Mouse (Mus musculus) kidney, postnatal 0 days (tissue): Measurements from ENCODE around the gene Cep128. TPM values are rescaled to one million over a fixed set of nuclear protein-coding genes. Genes with fewer than 3 reads are reported as not detected.
A peak's percentile ranks its signal among the peaks of the same experiment; 100 is the strongest.

Source experiments
- ATAC-seq: fragments of 200-750 bp; cut with Nextera tagmentation; replicated peaks from 2 replicates; pipeline ENCODE4 v1.8.0; 2017; ENCODE audit warnings: low read depth, moderate number of reproducible peaks, moderate TSS enrichment, moderate library complexity; ENCODE audit not compliant: low FRiP score
- DNase-seq: peaks from one replicate; pipeline ENCODE4 v3.0.0-alpha.2; 2016; ENCODE audit warnings: low spot score
- H3K27ac ChIP-seq: fragments of 300-500 bp; sonication (generic); 2 replicates; pipeline ENCODE4 v1.5.1; 2014; ENCODE audit warnings: mild to moderate bottlenecking
- H3K27me3 ChIP-seq: fragments of 300-500 bp; sonication (generic); 2 replicates; pipeline ENCODE4 v1.6.1; 2014; ENCODE audit warnings: low read length, mixed read lengths; ENCODE audit not compliant: insufficient read depth
- H3K36me3 ChIP-seq: fragments of 300-500 bp; sonication (generic); 2 replicates; pipeline ENCODE4 v1.6.1; 2014; ENCODE audit warnings: low read length, mixed read lengths; ENCODE audit not compliant: insufficient read depth
- H3K4me1 ChIP-seq: fragments of 300-500 bp; sonication (generic); replicated peaks from 2 replicates; pipeline ENCODE4 v1.6.1; 2014; ENCODE audit warnings: antibody characterized with exemption, low read length, mixed read lengths; ENCODE audit not compliant: insufficient read depth
- H3K4me2 ChIP-seq: fragments of 300-500 bp; sonication (generic); 2 replicates; pipeline ENCODE4 v1.6.1; 2014; ENCODE audit warnings: mild to moderate bottlenecking, low read length, moderate library complexity, mixed read lengths
- H3K4me3 ChIP-seq: fragments of 300-500 bp; sonication (generic); replicated peaks from 2 replicates; pipeline ENCODE4 v1.5.1; 2014; ENCODE audit warnings: low read depth, low read length
- H3K9ac ChIP-seq: fragments of 300-500 bp; sonication (generic); 2 replicates; pipeline ENCODE4 v1.6.1; 2014; ENCODE audit warnings: low read depth, low read length
- H3K9me3 ChIP-seq: fragments of 300-500 bp; sonication (generic); replicated peaks from 2 replicates; pipeline ENCODE4 v1.6.1; 2016; ENCODE audit warnings: low read length, inconsistent platforms, mixed read lengths
- CTCF ChIP-seq: IDR thresholded peaks from 2 replicates; pipeline ENCODE4 v1.5.1; 2016; ENCODE audit warnings: antibody characterized with exemption, low read depth, mild to moderate bottlenecking, moderate library complexity
- WGBS: fragments of 180-500 bp; shearing (Covaris S2); extraction: QIAGEN DNeasy Blood & Tissue Kit; methylation state at CpG from one replicate; pipeline ENCODE4 v1.1.7; 2014; 5-methylcytosine and 5-hydroxymethylcytosine counted together
- polyA plus RNA-seq: library from polyadenylated mRNA; unstranded; fragments of >200 nt; fragmentation: Nextera tagmentation; extraction: Ambion mirVana; gene quantifications from 2 replicates; pipeline ENCODE4 v1.2.1, GENCODE M21; 2015

The Cep128 gene
- polyA plus RNA-seq, 1 experiment from 2014 or later: 2.9 TPM

GRCm38 (mm10) chr12:91202496-91202895 lies 181.7 kb downstream of the Cep128 start:
- no peak for ATAC-seq
- no peak for DNase-seq
- Histone ChIP-seq H3K36me3 (no peaks in the 10 kb centered on the region), H3K4me2 (no peak overlapping the region), H3K27ac (no peak overlapping the region), H3K4me1 (no peaks in the 10 kb centered on the region), H3K9ac (no peak overlapping the region), H3K27me3 (no peaks in the 10 kb centered on the region), H3K4me3 (no peak overlapping the region), H3K9me3 (no peaks in the 10 kb centered on the region)
- no peak for TF ChIP-seq CTCF
- WGBS: 89% methylated on average over 1 of the region's 1 CpGs

GRCm38 (mm10) chr12:91189111-91189510 lies 195.1 kb downstream of the Cep128 start:
- 44% methylated on average over 4 of the region's 4 CpGs for WGBS
- H3K4me3 ChIP-seq: no peak overlapping the region

DNA sequence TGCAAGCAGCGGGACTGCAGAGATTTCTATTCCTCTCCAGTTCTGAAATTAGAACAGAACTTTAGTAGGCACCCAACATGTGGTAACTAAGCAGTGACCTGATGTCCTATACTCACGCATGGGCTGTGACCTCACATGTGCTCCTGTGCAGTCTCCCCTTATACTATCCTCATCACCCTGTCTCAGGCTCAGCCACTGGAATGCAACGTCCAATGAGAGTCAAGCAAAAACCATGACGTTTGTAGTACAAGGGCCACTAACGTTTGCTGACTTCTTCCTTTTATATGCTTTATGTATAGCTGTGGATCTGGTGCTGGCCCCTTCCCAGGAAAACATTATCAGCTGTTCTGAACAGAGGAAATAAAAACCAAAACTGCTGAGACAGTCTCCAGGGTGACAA lies 198.6 kb downstream of the Cep128 start:
- H3K4me2 ChIP-seq: no peak overlapping the region
- no peak overlapping the region for H3K4me3 ChIP-seq
- H3K27ac ChIP-seq: no peak overlapping the region
- no peak overlapping the region for H3K9ac ChIP-seq
- 69% methylated on average over 5 of the region's 5 CpGs for WGBS
- no peak for TF ChIP-seq CTCF
- H3K36me3 ChIP-seq: no peaks in the 10 kb centered on the region
- ATAC-seq (no peak), DNase-seq (no peak)
- H3K27me3 ChIP-seq: no peaks in the 10 kb centered on the region
- no peaks in the 10 kb centered on the region for H3K9me3 ChIP-seq
- no peaks in the 10 kb centered on the region for H3K4me1 ChIP-seq

More at GRCm38 (mm10) chr12:91189111-91189510, 195.1 kb downstream of the Cep128 start:
- no peak overlapping the region for H3K27ac ChIP-seq
- H3K27me3 ChIP-seq: no peaks in the 10 kb centered on the region
- no peak overlapping the region for H3K9ac ChIP-seq
- no peak overlapping the region for H3K4me2 ChIP-seq
- no peaks in the 10 kb centered on the region for H3K9me3 ChIP-seq
- no peaks in the 10 kb centered on the region for H3K36me3 ChIP-seq
- DNase-seq (no peak), ATAC-seq (no peak)
- H3K4me1 ChIP-seq: no peaks in the 10 kb centered on the region
- TF ChIP-seq CTCF: no peak

GRCm38 (mm10) chr12:91184616-91185015 lies 199.6 kb downstream of the Cep128 start:
- H3K27me3 ChIP-seq: no peaks in the 10 kb centered on the region
- no peak overlapping the region for H3K27ac ChIP-seq
- WGBS: 70% methylated on average over 1 of the region's 1 CpGs
- no peaks in the 10 kb centered on the region for H3K4me1 ChIP-seq
- H3K36me3 ChIP-seq: no peaks in the 10 kb centered on the region
- H3K4me3 ChIP-seq: no peak overlapping the region
- DNase-seq: no peak
- no peak for TF ChIP-seq CTCF
- no peak overlapping the region for H3K9ac ChIP-seq
- H3K4me2 ChIP-seq: no peak overlapping the region
- no peak for ATAC-seq
- H3K9me3 ChIP-seq: no peaks in the 10 kb centered on the region

- H3K4me2 ChIP-seq: no peak overlapping the region
- H3K9ac ChIP-seq: no peak overlapping the region
- 77% methylated on average over 2 of the region's 2 CpGs for WGBS
- H3K4me3 ChIP-seq: no peak overlapping the region
- no peaks in the 10 kb centered on the region for H3K4me1 ChIP-seq
- H3K36me3 ChIP-seq: no peaks in the 10 kb centered on the region
- DNase-seq (no peak), ATAC-seq (no peak)
- H3K27me3 ChIP-seq: no peaks in the 10 kb centered on the region
- no peaks in the 10 kb centered on the region for H3K9me3 ChIP-seq
- no peak for TF ChIP-seq CTCF
- no peak overlapping the region for H3K27ac ChIP-seq
Observed at GRCm38 (mm10) chr12:91183928-91184327, 200.3 kb downstream of the Cep128 start.

GRCm38 (mm10) chr12:91183304-91183855 lies 200.8 kb downstream of the Cep128 start:
- ATAC-seq: no peak
- Histone ChIP-seq H3K9me3 (no peaks in the 10 kb centered on the region), H3K4me3 (no peak overlapping the region), H3K4me2 (no peak overlapping the region), H3K27ac (no peak overlapping the region), H3K4me1 (no peaks in the 10 kb centered on the region), H3K27me3 (no peaks in the 10 kb centered on the region), H3K36me3 (no peaks in the 10 kb centered on the region), H3K9ac (no peak overlapping the region)
- no peak for DNase-seq
- TF ChIP-seq CTCF: no peak
- WGBS: 89% methylated on average over 4 of the region's 4 CpGs

GRCm38 (mm10) chr12:91176808-91177526 lies 207.2 kb downstream of the Cep128 start:
- H3K4me1 ChIP-seq: no peaks in the 10 kb centered on the region
- no peak overlapping the region for H3K4me3 ChIP-seq
- TF ChIP-seq CTCF: no peak
- ATAC-seq (no peak), DNase-seq (peak; percentile 13)
- no peaks in the 10 kb centered on the region for H3K9me3 ChIP-seq
- no peak overlapping the region for H3K27ac ChIP-seq
- H3K4me2 ChIP-seq: no peak overlapping the region
- H3K9ac ChIP-seq: no peak overlapping the region
- WGBS: 48% methylated on average over 5 of the region's 5 CpGs
- H3K27me3 ChIP-seq: no peaks in the 10 kb centered on the region
- no peaks in the 10 kb centered on the region for H3K36me3 ChIP-seq
